Mouse (Mus musculus) fat pad, adult 2 months (tissue): ENCODE measurements around the gene AI854703.

Source experiments
- DNase-seq: peaks from one replicate; pipeline ENCODE4 v3.0.0-alpha.2; 2011; ENCODE audit warnings: low read depth, low spot score; ENCODE audit errors: extremely low read depth

AI854703 gene

GRCm38 (mm10) chr6:48648779-48649178, 22.2 kb downstream of the AI854703 start:
- no peak for DNase-seq

GRCm38 (mm10) chr6:48650041-48650440, 23.5 kb downstream of the AI854703 start:
- no peak for DNase-seq

GRCm38 (mm10) chr6:48658721-48659120, 32.2 kb downstream of the AI854703 start:
- DNase-seq, result no peak

- no peak for DNase-seq
Measured at GRCm38 (mm10) chr6:48664750-48665149, 38.2 kb downstream of the AI854703 start.

- no peak for DNase-seq
Measured at GRCm38 (mm10) chr6:48665471-48665870, 38.9 kb downstream of the AI854703 start.

- DNase-seq, result no peak
Measured at GRCm38 (mm10) chr6:48666159-48666586, 39.6 kb downstream of the AI854703 start.

GRCm38 (mm10) chr6:48668022-48668421, 41.5 kb downstream of the AI854703 start:
- DNase-seq, result no peak

GRCm38 (mm10) chr6:48669446-48669969, 42.9 kb downstream of the AI854703 start:
- DNase-seq, result no peak

GRCm38 (mm10) chr6:48674291-48675058, 47.9 kb downstream of the AI854703 start:
- DNase-seq, result no peak

- DNase-seq, result no peak
Measured at GRCm38 (mm10) chr6:48675400-48675930, 48.9 kb downstream of the AI854703 start.

- no peak for DNase-seq
Measured at GRCm38 (mm10) chr6:48675931-48676859, 49.6 kb downstream of the AI854703 start, which contains the start of gene Gimap9. Gene Gimap9, plus strand, starts transcription at chr6:48676129.

GRCm38 (mm10) chr6:48676860-48677415, 50.4 kb downstream of the AI854703 start:
- no peak for DNase-seq

- DNase-seq, result no peak
Measured at GRCm38 (mm10) chr6:48677492-48678345, 51.2 kb downstream of the AI854703 start.

GRCm38 (mm10) chr6:48678391-48678790, 51.8 kb downstream of the AI854703 start:
- no peak for DNase-seq

GRCm38 (mm10) chr6:48679701-48680100, 53.1 kb downstream of the AI854703 start:
- no peak for DNase-seq

GRCm38 (mm10) chr6:48680421-48680820, 53.9 kb downstream of the AI854703 start:
- no peak for DNase-seq

- no peak for DNase-seq
Measured at GRCm38 (mm10) chr6:48681472-48682090, 55.0 kb downstream of the AI854703 start.

- DNase-seq, result no peak
Measured at GRCm38 (mm10) chr6:48682271-48682670, 55.7 kb downstream of the AI854703 start.
